Mouse (Mus musculus) spleen, adult 2 months (tissue): Measurements from ENCODE around the gene Sdha. TPM values are rescaled to one million over a fixed set of nuclear protein-coding genes. Genes with fewer than 3 reads are reported as not detected.

Source experiments
- DNase-seq, 2 experiments: peaks; one replicate each; pipeline versions ENCODE4 v3.0.0 to v3.0.0-alpha.2; 2012 to 2021; ENCODE audit warnings: low spot score in 2 of 2, low read depth in 1 of 2
- H3K27ac ChIP-seq: fragments of 200-500 bp; 2 replicates; pipeline ENCODE4 v1.5.1; 2012; ENCODE audit warnings: low read length, inconsistent platforms; ENCODE audit not compliant: insufficient read depth
- H3K27me3 ChIP-seq: fragments of 200-500 bp; 2 replicates; pipeline ENCODE4 v1.6.1; 2012; ENCODE audit warnings: mild to moderate bottlenecking, moderate library complexity, low read length, inconsistent platforms; ENCODE audit not compliant: control insufficient read depth, insufficient read depth
- H3K36me3 ChIP-seq: fragments of 200-500 bp; 2 replicates; pipeline ENCODE4 v1.6.1; 2012; ENCODE audit warnings: mild to moderate bottlenecking, low read length, inconsistent platforms; ENCODE audit not compliant: control insufficient read depth, insufficient read depth
- H3K4me1 ChIP-seq: fragments of 200-500 bp; 2 replicates; pipeline ENCODE4 v1.6.1; 2011; ENCODE audit warnings: inconsistent platforms; ENCODE audit not compliant: control insufficient read depth, insufficient read depth, insufficient read length
- H3K4me3 ChIP-seq: fragments of 200-500 bp; 2 replicates; pipeline ENCODE4 v1.5.1; 2011; ENCODE audit warnings: mild to moderate bottlenecking, inconsistent platforms; ENCODE audit not compliant: insufficient read depth, insufficient read length; ENCODE audit errors: extremely low read depth
- CTCF ChIP-seq: fragments of 200-500 bp; IDR thresholded peaks from 2 replicates; pipeline ENCODE4 v1.5.1; 2011; ENCODE audit warnings: mild to moderate bottlenecking, inconsistent platforms; ENCODE audit not compliant: insufficient read depth, insufficient read length, insufficient replicate concordance; ENCODE audit errors: extremely low read depth
- POLR2A ChIP-seq: fragments of 200-500 bp; IDR thresholded peaks from 2 replicates; pipeline ENCODE4 v1.6.1; 2011; ENCODE audit warnings: low read depth, low read length, inconsistent platforms
- WGBS: fragments of 180-500 bp; shearing (Covaris S2); methylation state at CpG from one replicate; pipeline ENCODE4 v1.1.7; 2018; 5-methylcytosine and 5-hydroxymethylcytosine counted together
- polyA plus RNA-seq: library from polyadenylated mRNA; depleted of rRNA; stranded (reverse); fragments of >200 nt; gene quantifications from 2 replicates; pipeline ENCODE4 v1.2.3, GENCODE M21; 2012; rRNA removed

Gene Sdha
- polyA plus RNA-seq, 1 experiment, result 69.0 TPM

DNA sequence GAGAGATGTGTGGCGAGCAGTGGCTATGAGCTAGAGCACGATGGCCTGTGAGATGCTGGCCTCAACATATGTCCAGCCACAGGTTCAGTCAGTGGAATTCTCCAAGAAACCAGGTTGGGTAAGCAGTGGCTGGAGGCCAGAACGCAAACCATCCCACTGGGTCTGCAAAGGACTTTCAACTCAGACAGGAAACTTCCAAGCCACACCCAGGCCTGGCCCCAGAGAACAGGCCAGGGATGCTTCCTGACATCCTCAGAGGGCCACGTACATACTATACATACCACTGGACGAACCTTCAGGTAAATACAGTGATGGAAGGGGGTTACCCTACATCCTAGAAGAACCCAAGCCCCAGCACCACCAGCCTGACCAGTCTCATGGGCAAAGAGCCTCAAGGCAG lies 60.4 kb downstream of the Sdha start:
- no peaks in the 10 kb centered on the region; the same call in 1 of the 2 replicates for H3K27me3 ChIP-seq
- H3K36me3 ChIP-seq, result no peaks in the 10 kb centered on the region
- DNase-seq, result no peak
- H3K4me1 ChIP-seq, result no peaks in the 10 kb centered on the region
- TF ChIP-seq POLR2A, result no peak
- no peak for TF ChIP-seq CTCF
- H3K27ac ChIP-seq, result no peak overlapping the region
- 86% methylated on average over 5 of the region's 5 CpGs for WGBS
- H3K4me3 ChIP-seq, result no peak overlapping the region

- Histone ChIP-seq H3K4me3 (no peak overlapping the region), H3K27me3 (no peaks in the 10 kb centered on the region; the same call in 1 of the 2 replicates), H3K4me1 (no peaks in the 10 kb centered on the region), H3K27ac (no peak overlapping the region), H3K36me3 (no peaks in the 10 kb centered on the region)
- 67% methylated on average over 1 of the region's 2 CpGs for WGBS
- DNase-seq, result no peak
- no peak for TF ChIP-seq CTCF
- no peak for TF ChIP-seq POLR2A
These were observed 67.8 kb downstream of the Sdha start for GRCm38 (mm10) chr13:74282299-74282698.

- Histone ChIP-seq H3K36me3 (no peaks in the 10 kb centered on the region), H3K27me3 (no peaks in the 10 kb centered on the region), H3K4me3 (no peak overlapping the region), H3K27ac (no peak overlapping the region), H3K4me1 (no peaks in the 10 kb centered on the region)
- TF ChIP-seq CTCF (no peak), POLR2A (no peak)
- DNase-seq, result no peak
- 56% methylated on average over 4 of the region's 4 CpGs for WGBS
These were observed 74.4 kb downstream of the Sdha start for GRCm38 (mm10) chr13:74275726-74276125.

Other genes with a start within 250 kb of the Sdha start
- 0.01 TPM in 1 of 2 replicates, not detected in the other for gene Slc9a3, start 228.8 kb downstream of the Sdha start, polyA plus RNA-seq
- 21.0 and 21.6 TPM in 2 replicates for gene Exoc3, start 141.5 kb downstream of the Sdha start, polyA plus RNA-seq
- gene Ahrr, start 57.9 kb downstream of the Sdha start, polyA plus RNA-seq, result 0.41 and 1.0 TPM in 2 replicates
- gene Pdcd6, start 32.7 kb downstream of the Sdha start, polyA plus RNA-seq, result 43.3 and 50.7 TPM in 2 replicates
- gene Ccdc127, start within 50 bp of the Sdha start, polyA plus RNA-seq, result 0.97 and 1.2 TPM in 2 replicates
- gene Lrrc14b, start 13.7 kb upstream of the Sdha start, polyA plus RNA-seq, result 0.07 TPM in 1 of 2 replicates, not detected in the other
- gene Zfp72, start 40.6 kb upstream of the Sdha start, polyA plus RNA-seq, result 0.06 and 0.08 TPM in 2 replicates
- gene Ftl1-ps1, start 49.4 kb upstream of the Sdha start, polyA plus RNA-seq, result 30.7 and 40.0 TPM in 2 replicates
- 0.40 and 0.55 TPM in 2 replicates for gene Zfp825, start 143.7 kb upstream of the Sdha start, polyA plus RNA-seq